Mouse (Mus musculus): ENCODE data around the gene Gm20920. TPM values are rescaled to one million over a fixed set of nuclear protein-coding genes. Genes with fewer than 3 reads are reported as not detected.
"Not testable (repeated sequence)": the region's sequence is repeated elsewhere in the genome, so short reads cannot be mapped to it uniquely, and the experiment has no call there.

Gene Gm20920
- not detected in 2 replicates for polyA plus RNA-seq (2014; fragmentation: Nextera tagmentation; extraction: Ambion mirVana)

DNA sequence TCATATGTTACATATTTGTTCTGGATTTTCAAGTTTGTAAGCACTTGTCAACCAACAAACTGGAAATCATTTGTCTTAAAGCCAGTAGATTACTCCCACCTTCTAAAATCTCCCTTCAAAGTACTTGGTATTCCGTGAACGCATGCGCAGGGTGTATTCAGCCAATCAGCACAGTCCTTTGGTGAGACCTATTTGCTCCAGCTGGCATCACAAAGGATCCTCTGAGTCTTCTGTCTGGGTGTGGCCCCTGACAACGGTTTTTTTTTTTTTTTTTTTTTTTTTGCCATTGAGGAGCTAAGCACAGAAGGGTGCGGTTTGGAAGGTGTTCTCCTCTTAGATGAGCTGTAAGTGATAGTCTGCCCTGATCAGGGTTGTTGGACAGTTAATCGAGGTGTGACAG, at the start of gene Gm20920:
Gene Gm20920 (plus strand): TSS at position 301 of the 400 bp plus-strand sequence.
- not testable (repeated sequence) for H3K9ac ChIP-seq; ATAC-seq (ENCODE audit: low FRiP score); DNase-seq (ENCODE audit: low spot score); H3K36me3 ChIP-seq (replicated peaks; ENCODE audit: control insufficient read depth, insufficient read depth); H3K4me1 ChIP-seq (replicated peaks; ENCODE audit: control insufficient read depth, insufficient read depth, low read length); H3K27me3 ChIP-seq (ENCODE audit: control insufficient read depth, insufficient read depth, low read length); H3K4me2 ChIP-seq (replicated peaks); H3K27ac ChIP-seq; H3K9me3 ChIP-seq (ENCODE audit: control insufficient read depth, low read length); H3K4me3 ChIP-seq (replicated peaks; ENCODE audit: low read length)
- no CpG with 5 or more reads among the region's 6 CpGs for WGBS
